Mouse (Mus musculus) retina, embryonic 14.5 days (tissue): ENCODE measurements around the gene Coq8b.

Source experiments
- DNase-seq: peaks from one replicate; pipeline ENCODE4 v3.0.0-alpha.2; 2015; ENCODE audit warnings: low spot score

The Coq8b gene

DNA sequence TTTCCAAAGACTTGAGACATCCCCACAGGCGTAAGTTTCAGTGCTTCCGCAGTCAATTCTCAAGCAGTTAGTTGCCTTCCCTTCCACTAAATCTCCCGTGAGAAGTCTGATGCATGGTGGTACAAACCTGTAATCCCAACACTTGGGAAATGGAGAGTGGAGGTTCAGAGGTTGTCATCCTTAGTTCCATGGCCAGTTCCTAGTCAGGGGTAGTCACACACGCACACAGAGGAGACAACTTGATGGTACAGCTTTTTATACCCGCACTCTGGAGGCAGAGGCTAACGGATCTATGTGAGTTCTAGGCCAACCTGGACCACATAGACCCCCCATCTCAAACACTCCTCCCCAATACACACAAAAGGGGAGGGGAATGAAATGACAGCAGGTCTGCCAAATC, 4.0 kb upstream of the Coq8b start:
- DNase-seq = no peak

GRCm38 (mm10) chr7:27230781-27231180, 2.0 kb upstream of the Coq8b start:
- DNase-seq = no peak

DNA sequence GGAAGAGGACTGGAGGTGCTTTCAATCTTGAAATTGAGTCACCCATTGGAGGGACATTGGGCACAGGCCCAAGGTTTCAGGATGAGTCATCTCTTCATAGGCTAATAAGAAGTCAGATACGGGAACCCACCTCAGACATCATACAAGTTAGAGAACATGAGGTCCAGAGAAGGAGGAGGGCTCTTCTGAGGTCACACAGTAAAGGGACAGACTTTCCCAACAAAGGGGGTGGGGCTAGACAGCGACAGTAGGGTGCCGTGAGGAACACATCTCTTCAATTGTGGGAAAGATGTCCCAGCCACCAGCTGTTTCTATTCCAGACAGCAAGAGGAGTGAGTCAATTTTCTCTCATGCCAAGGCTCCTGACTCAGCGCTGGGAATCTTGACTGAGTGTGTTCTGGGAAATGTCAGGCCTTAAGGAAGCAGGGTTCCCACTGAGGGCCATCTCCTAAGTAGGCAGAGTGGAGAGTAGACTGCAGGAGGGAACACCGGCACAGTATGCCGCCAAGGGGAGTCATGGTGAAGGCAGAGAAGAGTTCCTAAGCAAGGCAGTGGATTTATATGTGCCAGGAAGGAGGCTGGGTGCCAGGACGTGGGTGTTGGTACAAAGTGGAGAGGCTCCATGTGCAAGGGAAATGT, 1.0 kb upstream of the Coq8b start:
- DNase-seq = peak; percentile 16

DNA sequence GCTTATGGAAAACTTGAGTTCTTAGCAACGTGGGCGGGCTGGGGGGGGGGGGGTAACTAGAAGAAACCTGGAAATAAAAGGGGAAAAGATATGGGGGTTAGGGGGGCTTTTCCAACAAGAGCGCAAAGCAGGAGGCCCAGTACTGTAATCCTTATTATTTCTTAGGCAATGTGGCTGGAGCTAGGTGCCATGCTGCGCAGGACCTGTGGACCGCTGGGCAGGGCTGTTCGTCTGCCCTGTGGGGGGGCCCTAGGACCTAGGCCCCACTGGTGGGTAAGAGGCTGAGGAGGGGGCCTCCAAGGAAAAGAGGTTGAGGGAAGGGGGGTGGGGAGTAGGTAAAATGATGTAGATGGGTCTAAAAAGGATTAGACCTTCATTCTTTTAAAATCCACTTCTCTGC, 477 bp downstream of the Coq8b start:
- no peak for DNase-seq

GRCm38 (mm10) chr7:27235726-27236125, 2.9 kb downstream of the Coq8b start:
- no peak for DNase-seq

GRCm38 (mm10) chr7:27237527-27237926, 4.7 kb downstream of the Coq8b start:
- DNase-seq = no peak

- no peak for DNase-seq
Measured at GRCm38 (mm10) chr7:27238568-27238967, 5.7 kb downstream of the Coq8b start.

DNA sequence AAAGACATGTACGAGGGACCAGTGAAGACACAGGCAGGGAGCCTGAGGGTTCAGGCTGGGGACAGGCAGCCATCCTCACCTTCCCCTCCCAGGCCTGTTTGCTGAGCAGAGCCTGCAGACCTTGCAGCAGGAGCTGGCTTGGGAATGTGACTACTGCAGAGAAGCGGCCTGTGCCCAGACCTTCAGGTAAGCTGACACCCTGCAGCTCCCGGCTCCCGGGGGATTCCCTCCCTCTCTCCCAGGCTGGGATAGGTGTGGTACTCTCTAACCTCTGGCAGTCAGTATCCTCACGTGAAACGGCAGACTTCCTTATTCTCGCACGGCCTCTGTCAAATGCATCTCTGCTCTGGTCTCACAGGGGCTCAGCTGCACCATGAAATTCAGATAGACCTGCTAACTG, 10.4 kb downstream of the Coq8b start:
- no peak for DNase-seq

- peak; percentile 55 for DNase-seq
Measured at GRCm38 (mm10) chr7:27244088-27244487, 11.3 kb downstream of the Coq8b start.

DNA sequence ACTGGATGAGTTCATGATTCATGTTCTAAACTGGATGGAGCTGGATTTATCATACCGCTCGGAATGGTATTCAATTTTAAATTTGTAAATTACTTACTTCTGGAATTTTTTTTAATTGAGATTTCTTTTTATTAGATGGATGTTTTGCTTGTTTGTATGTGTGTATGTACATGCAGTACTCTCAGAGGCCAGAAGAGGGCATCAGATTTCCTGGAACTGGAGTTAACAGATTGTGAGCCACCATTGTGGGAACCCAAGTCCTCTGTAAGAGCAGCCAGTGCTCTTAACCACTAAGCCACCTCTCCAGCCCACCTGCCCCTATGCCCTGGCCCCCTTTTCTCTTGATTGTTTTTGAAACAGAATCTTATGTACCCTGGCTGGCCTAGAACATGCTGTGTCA, 16.3 kb downstream of the Coq8b start:
- peak; percentile 64 for DNase-seq

GRCm38 (mm10) chr7:27249928-27250327, 17.1 kb downstream of the Coq8b start:
- DNase-seq = no peak

DNA sequence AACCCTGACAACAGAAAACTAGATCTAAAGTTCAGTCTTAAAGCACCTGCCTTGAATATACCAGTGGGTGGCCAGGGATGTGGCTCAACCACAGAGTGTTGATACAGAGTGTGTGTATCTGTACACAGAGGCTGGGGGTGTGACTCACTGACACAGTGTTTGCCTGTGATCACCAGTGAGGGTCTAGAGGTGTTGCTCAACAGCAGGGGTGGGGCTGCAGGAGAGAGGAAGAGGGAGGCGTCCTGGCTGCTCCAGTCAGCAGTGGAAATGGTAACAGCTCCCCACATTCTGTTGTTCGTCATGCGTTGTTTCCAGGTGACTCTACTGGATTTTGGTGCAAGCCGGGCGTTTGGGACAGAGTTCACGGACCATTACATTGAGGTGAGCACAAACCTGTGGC, 19.1 kb downstream of the Coq8b start:
- no peak for DNase-seq

DNA sequence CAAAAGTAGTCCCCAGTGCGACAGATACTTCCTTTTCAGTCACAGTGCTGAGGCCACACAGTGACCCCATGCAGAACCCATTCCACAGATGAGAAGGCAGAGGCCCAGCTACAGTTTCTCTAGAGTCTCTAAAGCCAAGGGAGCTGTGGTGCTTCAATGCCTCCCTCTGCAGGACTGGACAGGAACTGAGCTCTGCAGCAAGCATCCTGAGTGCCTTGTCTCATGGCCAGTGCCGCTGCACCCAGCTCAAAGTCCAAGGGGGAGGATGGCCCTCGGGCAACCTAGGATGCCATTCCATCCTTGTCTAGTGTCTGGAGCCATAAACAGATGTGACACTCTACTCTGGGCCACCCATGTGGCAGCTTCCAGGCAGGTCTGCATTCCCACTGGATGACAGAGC, 22.9 kb downstream of the Coq8b start:
- DNase-seq = no peak

DNA sequence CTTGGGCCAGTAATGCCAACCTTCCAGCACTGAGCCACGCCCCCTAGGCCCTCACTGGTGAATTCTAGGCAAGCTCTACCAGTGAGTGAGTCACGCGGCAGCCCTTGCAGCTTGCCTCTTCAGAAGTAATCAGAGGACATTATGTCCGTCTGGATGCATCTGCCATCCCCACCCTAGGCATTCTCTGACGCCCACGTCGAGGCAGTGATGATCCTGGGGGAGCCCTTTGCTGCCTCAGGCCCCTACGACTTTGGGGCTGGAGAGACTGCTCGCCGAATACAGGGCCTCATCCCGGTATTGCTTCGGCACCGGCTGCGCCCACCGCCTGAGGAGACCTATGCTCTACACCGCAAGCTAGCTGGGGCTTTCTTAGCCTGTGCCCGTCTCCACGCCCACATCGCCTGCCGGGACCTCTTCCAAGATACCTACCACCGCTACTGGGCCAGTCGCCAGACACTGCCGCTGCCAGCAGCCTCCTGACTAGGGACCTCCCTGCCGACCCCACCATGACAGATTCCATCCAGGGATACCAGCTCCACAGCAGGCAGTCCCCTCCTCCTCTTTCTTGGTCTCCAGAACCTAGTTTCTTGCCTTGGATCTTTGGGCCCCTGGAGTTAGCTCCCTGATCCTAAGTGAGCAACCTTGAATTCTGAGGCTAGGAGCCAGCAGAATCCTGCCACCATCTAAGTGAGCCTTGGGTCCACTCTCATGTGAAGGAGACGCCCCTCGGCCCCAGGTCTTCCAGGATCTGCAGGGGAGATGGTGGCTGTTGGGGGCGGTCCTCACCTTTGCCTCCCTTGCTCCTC, 24.4 kb downstream of the Coq8b start:
- DNase-seq = peak; percentile 72

DNA sequence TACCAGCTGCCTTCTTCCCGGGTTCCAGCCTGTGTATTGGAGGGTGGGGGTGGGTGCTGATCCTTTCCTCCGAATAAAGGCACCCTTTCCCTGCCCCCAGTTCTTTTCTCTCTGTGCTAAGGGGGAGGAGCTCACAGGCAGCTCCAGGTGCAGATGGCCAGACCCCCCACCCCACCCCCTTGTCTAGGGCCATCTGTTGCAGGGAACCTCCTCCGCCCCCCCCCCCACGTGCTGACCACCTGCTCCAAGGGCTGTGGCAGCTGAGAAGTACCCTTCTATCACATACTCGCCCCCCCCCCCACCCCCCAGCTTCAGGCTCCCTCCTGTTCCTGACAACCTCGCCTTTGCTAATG, 25.0 kb downstream of the Coq8b start:
- DNase-seq = peak; percentile 63

GRCm38 (mm10) chr7:27258205-27258899, 25.5 kb downstream of the Coq8b start, which contains the start of gene Numbl:
Numbl (plus strand) TSS chr7:27258433.
- peak; percentile 95 for DNase-seq

DNA sequence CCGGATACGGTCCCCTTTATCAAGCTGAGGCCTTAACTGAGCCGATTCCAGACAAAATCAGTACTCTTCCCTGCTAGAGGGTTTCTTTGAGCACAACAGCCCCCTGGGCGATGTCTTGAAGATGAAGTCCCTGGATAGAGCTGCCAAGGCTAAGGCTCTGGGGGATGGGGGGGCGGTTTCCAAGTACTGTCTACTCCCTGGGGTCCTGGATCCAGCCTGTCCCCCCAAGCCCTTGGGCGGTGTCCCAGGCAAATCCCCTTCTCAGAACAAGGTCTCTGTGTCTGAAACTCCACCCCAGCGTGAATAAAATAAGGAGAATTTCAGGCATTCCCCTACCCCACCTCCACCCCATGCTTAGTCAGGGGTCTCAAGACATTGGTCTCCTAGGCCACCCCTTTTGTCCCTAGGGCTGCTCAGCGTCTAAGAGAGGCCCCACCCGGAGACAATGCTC, 26.5 kb downstream of the Coq8b start:
- DNase-seq = peak; percentile 49

DNA sequence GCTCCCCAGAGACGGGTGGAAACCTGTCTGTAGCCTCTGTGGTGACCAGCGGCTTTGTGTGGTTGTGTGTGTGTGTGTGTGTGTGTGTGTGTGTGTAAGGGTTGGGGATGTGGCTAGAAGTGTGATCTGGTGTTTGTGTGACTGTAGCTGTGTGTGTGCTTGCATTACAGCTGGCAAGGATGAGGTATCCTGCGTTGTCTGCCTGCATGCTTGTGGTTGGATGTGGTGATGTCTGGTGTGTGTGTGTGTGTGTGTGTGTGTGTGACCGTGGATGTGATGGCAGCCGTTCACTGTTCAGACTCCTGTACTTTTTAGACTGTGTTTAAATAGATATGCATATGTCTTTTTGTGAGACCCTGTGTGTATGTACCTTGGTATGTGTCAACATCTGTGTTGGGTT, 26.9 kb downstream of the Coq8b start:
- DNase-seq = peak; percentile 20

DNA sequence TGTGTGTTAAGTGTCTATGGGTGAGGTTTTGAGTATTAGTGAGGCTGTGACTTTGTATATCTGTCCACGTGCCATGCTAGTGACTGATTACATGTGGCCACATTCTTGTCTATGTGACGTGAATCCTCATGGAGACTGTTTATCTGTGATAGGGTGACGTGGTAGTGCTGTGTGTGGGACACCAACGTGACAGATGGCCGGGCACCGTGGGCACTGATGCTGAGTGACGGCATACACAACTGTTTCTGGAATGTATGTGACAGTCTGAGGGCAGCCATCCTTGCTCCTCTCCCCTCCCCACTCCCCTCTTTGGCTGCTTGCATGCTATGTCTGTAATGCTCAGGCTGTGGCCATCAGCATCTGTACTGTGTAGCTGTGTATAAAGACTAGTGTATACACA, 28.0 kb downstream of the Coq8b start:
- DNase-seq = no peak

DNA sequence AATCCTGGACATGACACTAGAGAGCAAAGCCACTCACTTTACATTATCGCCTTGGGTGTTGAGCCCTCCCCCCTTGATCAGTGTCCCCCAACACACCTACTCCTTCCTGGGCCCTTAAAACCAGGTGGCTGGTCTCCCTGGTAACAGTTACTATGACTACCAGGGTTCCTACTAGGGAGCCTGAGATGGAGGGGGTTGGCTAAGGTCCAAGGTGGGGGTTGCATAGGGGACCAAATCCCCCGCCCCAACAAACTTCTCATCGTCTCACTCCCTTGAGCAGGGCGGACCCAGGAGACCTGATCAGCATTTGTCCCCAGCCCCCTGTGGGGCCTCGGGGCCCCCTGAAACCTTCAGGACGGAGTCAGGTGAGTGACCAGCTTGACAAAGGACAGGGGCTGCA, 29.1 kb downstream of the Coq8b start:
- no peak for DNase-seq

DNA sequence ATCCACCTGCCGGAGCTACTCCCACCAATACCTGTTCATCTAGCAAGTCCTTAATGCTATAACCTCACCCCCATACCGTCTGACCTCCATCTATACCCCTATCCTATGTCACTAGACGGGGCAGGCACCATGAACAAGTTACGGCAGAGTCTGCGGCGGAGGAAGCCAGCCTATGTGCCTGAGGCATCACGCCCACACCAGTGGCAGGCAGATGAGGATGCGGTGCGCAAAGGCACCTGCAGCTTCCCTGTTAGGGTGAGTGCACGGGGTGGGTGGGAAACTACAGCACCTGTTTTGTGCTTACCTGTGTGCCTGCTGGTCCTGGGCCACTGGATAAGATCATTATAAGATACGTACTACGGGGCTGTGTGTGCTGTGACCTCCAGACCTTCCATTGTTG, 31.9 kb downstream of the Coq8b start:
- DNase-seq = no peak

DNA sequence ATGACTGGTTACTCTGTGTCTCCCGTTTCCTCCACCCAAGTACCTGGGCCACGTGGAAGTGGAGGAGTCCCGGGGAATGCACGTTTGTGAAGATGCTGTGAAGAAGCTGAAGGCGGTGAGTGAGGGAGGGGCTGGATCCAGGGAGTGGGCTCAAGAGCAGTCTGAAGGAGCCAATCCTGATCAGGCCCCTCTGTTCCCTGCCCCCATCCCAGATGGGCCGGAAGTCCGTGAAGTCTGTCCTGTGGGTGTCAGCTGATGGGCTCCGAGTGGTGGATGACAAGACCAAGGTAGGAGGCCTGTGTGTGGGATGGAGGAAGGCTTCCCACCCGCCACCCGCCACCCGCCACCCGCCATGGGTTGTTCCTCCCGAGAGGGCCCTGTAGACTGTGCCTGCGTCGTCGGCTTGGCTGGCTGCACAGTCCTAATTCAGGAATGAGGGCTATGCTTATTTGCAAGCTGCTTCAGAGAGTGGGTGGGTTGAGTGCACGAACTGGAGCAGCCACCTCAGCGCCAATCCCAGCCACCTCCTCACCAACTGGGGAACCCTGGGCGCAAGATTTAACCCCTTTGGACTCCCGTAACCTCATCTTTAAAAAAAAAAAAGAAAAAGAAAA, 33.8 kb downstream of the Coq8b start:
- no peak for DNase-seq

- no peak for DNase-seq
Measured at GRCm38 (mm10) chr7:27271423-27271822, 38.6 kb downstream of the Coq8b start.
